Mouse (Mus musculus): ENCODE measurements around the gene Mast1. TPM values are rescaled to one million over a fixed set of nuclear protein-coding genes. Genes with fewer than 3 reads are reported as not detected.

The Mast1 gene
- polyA plus RNA-seq, 1 experiment from 2014 or later = 3.2 TPM

DNA sequence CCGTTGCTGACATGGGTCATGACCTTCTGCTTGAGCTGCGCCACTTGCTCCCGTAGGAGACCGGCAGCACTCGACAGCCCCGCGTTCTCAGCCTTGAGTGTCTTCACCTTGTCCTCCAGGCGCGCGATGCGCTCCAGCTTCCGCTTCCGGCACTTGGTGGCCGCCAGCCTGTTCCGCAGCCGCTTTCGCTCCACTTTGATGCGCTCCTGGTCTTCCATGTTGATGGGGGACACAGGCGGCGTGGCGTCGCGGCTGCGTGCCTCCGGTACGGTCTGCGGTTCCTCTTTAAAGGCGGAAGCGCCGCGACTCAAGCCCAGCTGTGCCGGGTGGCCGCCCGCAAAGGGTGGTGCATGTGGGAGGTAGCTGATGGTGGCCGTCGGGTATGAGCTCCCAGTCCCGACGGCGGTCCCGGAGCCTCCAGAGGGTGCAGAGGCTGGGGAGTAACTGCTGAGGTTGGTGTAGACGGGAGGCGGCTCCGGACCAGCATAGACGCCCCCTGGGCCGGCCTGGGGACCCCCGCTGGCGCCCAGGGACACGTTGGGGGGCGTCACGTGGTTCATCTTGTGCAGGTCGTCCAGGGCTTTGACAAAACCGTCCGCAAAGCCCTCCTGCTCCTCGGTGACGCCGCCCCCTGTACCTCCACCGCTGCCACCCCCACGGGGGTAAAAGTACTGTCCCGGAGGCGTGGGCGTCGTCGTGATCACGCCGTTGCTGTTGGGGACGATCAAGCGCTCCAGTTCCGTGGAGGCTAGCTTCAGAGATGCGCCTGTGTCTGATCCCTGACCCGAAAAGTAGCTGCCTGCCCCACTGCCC, 40.5 kb upstream of the Mast1 start:
- H3K4me1 ChIP-seq = peaks cover 62% of the 10 kb centered on the region
- WGBS = 1% methylated on average over 70 of the region's 70 CpGs
- H3K36me3 ChIP-seq = peaks cover 27% of the 10 kb centered on the region
- DNase-seq (ENCODE audit: low spot score) = peak; percentile 70
- no peaks in the 10 kb centered on the region for H3K9me3 ChIP-seq (replicated peaks)
- H3K27me3 ChIP-seq (ENCODE audit: low read depth, poor library complexity, severe bottlenecking) = peaks cover 61% of the 10 kb centered on the region
- peak overlapping the region; percentile 76 for H3K27ac ChIP-seq (replicated peaks)
- H3K4me3 ChIP-seq = peak overlapping the region; percentile 64

DNA sequence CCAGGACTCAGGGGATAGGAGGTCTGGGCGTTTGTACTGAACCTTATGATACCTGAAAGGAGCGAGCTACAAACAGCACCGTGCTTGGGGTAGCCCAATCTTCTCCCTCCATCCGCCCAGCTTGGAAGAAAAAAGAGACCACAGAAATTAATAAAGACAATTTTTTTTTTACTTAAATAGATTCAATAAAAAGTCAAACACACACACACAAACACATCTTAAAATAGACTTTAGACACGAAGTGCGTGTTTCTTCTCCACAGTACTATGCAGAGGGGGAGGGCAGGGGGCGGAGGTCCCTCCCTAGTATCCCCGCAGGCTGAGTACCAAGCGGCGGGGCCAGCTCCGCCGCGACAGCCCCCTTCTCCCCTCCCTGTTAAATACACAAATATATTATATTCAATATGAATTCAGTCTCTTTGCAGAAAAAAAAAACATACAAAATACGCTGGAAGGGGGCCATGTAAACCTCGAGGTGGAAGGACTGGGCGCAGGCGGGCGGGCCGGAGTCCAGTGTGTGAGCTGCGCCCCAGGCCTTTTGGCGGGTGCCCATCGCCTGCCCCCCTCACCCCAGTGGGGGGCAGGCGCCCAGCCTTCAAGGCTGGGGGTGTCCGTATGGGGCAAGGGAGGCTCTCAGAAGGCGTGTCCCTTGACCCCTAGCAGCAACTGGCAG, 39.7 kb upstream of the Mast1 start:
- H3K36me3 ChIP-seq = peaks cover 35% of the 10 kb centered on the region
- H3K27me3 ChIP-seq (ENCODE audit: low read depth, poor library complexity, severe bottlenecking) = peaks cover 54% of the 10 kb centered on the region
- peak overlapping the region; percentile 64 for H3K4me3 ChIP-seq
- no peak for DNase-seq (ENCODE audit: low spot score)
- H3K27ac ChIP-seq (replicated peaks) = peak overlapping the region; percentile 76
- H3K9me3 ChIP-seq (replicated peaks) = no peaks in the 10 kb centered on the region
- WGBS = 3% methylated on average over 25 of the region's 25 CpGs
- peaks cover 62% of the 10 kb centered on the region for H3K4me1 ChIP-seq

DNA sequence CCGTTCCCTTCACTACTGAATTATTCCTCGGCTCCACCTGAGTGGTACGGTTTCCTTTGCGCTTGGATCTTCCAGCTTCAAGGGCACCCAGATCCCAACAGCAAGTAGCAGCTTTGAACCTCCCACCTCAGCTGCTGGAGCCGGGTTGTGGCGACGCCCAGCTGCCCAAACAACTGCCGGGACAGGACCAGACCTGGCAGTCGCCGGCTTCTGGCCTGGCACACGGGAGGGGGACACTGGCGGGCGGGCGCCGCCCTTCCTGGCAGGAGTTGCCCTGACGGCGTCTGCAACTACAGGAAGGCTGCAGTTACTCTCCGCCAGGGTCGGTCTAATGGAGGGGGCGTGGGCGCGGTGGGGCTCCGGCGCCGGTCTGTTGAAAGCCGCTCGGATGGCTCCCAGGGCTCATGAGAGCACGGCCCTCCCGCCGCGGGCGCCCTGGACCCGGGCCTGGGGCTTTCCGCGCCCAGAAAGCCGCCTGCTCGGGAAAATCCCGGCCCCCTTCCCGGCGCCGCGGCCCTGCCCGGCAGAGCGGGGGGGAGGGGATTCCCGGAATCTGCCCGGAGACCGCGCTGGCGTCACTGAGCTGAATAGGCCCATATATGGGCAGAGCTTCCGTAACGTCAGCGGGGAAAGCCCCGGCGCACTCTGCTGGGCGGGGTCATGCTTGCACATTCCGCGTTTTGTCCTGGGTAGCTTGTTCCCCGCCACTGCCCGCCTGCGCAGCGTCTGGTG, 39.0 kb upstream of the Mast1 start:
- H3K4me1 ChIP-seq = peaks cover 68% of the 10 kb centered on the region
- no peaks in the 10 kb centered on the region for H3K9me3 ChIP-seq (replicated peaks)
- WGBS = 1% methylated on average over 61 of the region's 61 CpGs
- peak overlapping the region; percentile 64 for H3K4me3 ChIP-seq
- H3K27me3 ChIP-seq (ENCODE audit: low read depth, poor library complexity, severe bottlenecking) = peaks cover 46% of the 10 kb centered on the region
- DNase-seq (ENCODE audit: low spot score) = peak; percentile 94
- H3K36me3 ChIP-seq = peaks cover 42% of the 10 kb centered on the region
- H3K27ac ChIP-seq (replicated peaks) = peak overlapping the region; percentile 76

DNA sequence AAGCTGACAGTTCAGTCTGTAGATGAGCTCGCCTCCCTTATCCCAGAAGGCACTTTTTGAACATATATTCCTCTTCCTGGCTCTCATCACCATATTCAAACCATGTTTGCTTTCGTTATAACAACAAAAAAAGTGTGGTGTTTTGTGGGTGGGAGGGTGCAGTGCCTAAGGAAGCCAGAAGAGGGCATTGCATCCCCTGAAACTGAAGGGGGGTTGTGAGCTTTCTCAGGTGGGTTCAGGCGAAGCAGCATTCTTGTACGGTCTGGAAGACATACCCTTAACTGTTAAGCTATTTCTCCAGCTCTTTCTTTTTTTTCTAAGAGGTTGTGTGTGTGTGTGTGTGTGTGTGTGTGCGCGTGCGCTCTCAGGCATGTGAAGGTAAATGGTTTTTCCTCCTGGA, 38.3 kb upstream of the Mast1 start:
- peaks cover 48% of the 10 kb centered on the region for H3K36me3 ChIP-seq
- peaks cover 39% of the 10 kb centered on the region for H3K27me3 ChIP-seq (ENCODE audit: low read depth, poor library complexity, severe bottlenecking)
- WGBS = 33% methylated on average over 7 of the region's 7 CpGs
- no peaks in the 10 kb centered on the region for H3K9me3 ChIP-seq (replicated peaks)
- H3K4me1 ChIP-seq = peaks cover 70% of the 10 kb centered on the region
- no peak overlapping the region for H3K27ac ChIP-seq (replicated peaks)
- H3K4me3 ChIP-seq = peak overlapping the region; percentile 64; the same call in 1 of the 2 replicates
- peak; percentile 59 for DNase-seq (ENCODE audit: low spot score)

DNA sequence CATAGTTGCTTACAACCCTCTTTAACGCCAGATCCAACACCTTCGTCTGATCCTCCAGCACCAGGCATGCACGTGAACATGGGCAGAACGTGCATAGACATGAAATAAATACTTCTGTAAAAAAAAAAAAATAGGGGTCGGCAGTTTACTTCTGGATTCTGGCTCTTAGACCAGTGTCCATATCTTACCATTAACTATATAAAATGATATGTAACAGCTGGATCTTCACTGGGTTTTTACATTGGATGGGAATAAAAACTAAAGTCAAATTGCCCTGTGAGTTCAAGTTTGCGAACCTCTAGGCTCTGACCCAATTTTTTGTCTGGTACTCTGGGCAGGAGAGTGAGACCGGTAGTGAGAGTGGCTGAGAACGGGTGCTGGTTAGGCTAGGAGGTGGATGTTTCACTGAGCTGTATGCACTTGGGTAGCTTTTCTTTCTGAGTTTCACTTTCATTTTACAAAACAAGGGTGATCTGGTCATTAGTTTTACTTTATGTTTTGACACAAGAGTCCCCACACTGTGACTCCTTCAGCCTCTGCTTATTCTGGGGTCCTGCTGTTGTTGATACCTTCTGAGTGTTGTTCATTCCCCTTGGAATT, 37.5 kb upstream of the Mast1 start:
- DNase-seq (ENCODE audit: low spot score) = no peak
- H3K36me3 ChIP-seq = peaks cover 48% of the 10 kb centered on the region
- H3K4me1 ChIP-seq = peaks cover 65% of the 10 kb centered on the region
- 82% methylated on average over 8 of the region's 8 CpGs for WGBS
- H3K27ac ChIP-seq (replicated peaks) = no peak overlapping the region
- H3K9me3 ChIP-seq (replicated peaks) = no peaks in the 10 kb centered on the region
- H3K4me3 ChIP-seq = no peak overlapping the region
- H3K27me3 ChIP-seq (ENCODE audit: low read depth, poor library complexity, severe bottlenecking) = peaks cover 31% of the 10 kb centered on the region

DNA sequence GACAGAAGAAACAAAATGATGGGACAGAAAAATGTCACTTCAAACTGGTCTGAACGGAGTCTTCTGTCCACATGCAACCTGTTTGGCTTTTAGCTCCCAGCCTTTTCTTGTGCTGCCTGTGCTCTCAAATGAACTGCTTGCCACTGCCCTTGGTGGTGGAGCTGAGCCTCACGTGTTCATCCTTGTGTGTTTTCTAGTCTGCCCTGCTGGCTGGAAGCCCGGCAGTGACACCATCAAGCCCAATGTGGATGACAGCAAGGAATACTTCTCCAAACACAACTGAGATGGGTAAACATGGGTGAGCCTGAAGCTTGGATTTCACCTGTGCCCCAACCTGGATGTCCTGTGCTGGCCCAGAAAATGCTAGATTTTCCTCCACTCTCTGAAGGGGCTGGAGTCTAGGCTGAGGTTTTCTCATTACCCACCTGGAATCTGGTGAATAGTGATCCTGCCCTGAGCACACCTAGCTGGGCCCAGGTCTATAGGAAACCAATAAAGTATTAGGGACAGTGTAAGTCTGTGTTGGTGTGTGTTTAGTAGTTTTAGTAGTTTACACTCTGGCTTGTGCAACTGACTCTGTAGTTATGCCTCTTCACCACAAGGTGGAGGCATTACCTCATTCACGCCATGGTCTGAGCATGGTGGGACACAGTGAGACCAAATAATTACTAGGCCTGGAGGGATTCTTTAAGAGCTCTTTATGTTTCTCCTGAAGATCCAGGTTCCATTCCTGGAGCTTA, 36.8 kb upstream of the Mast1 start:
- no peak overlapping the region for H3K27ac ChIP-seq (replicated peaks)
- DNase-seq (ENCODE audit: low spot score) = no peak
- no peak overlapping the region for H3K4me3 ChIP-seq
- peaks cover 24% of the 10 kb centered on the region for H3K27me3 ChIP-seq (ENCODE audit: low read depth, poor library complexity, severe bottlenecking)
- 70% methylated on average over 4 of the region's 4 CpGs for WGBS
- no peaks in the 10 kb centered on the region for H3K9me3 ChIP-seq (replicated peaks)
- peaks cover 48% of the 10 kb centered on the region for H3K36me3 ChIP-seq
- H3K4me1 ChIP-seq = peaks cover 60% of the 10 kb centered on the region

DNA sequence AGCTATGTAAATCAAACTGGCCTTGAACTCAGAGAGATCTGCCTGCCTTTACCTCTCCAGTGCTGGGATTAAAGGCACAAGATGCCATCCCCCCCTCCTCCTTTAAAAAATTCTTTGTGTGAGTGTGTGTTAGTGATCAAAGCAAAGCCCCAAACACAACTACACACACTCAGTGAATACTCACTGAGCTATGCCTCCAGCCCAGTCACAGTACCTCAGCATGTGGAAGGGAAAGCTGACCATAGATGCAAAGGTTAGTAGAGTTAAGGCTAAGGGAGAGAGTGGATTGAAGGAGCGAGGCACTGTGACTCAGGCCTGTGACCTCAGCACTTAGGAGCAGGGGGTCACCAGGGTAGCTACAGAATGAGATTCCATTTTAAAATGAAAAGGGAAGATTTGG, 35.9 kb upstream of the Mast1 start:
- 91% methylated on average over 1 of the region's 1 CpGs for WGBS
- Histone ChIP-seq H3K4me3 (no peak overlapping the region), H3K27ac (replicated peaks) (no peak overlapping the region), H3K9me3 (replicated peaks) (no peaks in the 10 kb centered on the region), H3K36me3 (peaks cover 48% of the 10 kb centered on the region), H3K27me3 (ENCODE audit: low read depth, poor library complexity, severe bottlenecking) (peaks cover 15% of the 10 kb centered on the region), H3K4me1 (peaks cover 60% of the 10 kb centered on the region)
- DNase-seq (ENCODE audit: low spot score) = no peak

DNA sequence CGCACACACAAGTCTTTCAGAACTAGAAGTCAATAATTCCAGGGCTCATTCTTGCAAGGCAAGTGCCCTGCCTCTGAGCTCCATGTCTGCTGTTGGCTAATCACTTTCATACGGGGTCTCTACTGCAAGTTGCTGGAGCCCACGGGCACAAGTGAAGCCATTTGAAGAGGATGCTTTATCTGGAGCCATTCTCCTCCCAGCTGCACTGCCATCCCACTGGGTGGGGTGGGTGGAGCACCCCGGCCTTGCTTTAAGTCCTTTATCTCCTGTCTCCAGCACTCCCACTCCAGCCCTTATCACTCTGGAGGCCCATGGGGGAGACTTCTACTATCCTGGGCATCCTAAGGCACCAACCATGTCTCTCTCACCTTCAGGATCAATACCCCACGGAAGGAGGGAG, 33.8 kb upstream of the Mast1 start:
- 73% methylated on average over 5 of the region's 5 CpGs for WGBS
- Histone ChIP-seq H3K4me1 (peaks cover 57% of the 10 kb centered on the region), H3K27me3 (ENCODE audit: low read depth, poor library complexity, severe bottlenecking) (no peaks in the 10 kb centered on the region), H3K4me3 (peak overlapping the region; percentile 91), H3K36me3 (peaks cover 52% of the 10 kb centered on the region), H3K27ac (replicated peaks) (peak overlapping the region; percentile 98), H3K9me3 (replicated peaks) (no peaks in the 10 kb centered on the region)
- no peak for DNase-seq (ENCODE audit: low spot score)

DNA sequence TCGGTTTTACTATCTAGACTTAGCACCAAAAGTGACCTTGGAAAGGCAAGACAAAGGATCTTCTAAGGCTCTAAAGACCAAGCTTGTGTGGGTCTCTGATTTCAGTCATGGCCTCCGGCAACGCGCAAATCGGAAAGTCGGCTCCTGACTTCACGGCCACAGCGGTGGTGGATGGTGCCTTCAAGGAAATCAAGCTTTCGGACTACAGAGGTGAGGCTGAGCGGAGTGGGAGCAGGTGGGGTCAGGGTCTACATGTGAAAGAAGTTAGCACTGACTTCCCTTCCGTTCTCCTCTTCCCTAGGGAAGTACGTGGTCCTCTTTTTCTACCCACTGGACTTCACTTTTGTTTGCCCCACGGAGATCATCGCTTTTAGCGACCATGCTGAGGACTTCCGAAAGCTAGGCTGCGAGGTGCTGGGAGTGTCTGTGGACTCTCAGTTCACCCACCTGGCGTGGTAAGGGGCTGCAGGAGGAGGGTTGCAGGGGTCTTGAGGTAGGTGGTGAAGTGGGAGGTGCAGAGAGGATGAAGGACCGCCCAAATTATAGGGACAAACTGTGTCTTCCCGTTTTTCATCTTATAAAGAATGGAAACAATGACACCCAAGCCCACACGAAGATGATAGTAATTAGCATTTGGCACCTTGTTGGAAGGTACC, 33.1 kb upstream of the Mast1 start:
- 22% methylated on average over 21 of the region's 21 CpGs for WGBS

DNA sequence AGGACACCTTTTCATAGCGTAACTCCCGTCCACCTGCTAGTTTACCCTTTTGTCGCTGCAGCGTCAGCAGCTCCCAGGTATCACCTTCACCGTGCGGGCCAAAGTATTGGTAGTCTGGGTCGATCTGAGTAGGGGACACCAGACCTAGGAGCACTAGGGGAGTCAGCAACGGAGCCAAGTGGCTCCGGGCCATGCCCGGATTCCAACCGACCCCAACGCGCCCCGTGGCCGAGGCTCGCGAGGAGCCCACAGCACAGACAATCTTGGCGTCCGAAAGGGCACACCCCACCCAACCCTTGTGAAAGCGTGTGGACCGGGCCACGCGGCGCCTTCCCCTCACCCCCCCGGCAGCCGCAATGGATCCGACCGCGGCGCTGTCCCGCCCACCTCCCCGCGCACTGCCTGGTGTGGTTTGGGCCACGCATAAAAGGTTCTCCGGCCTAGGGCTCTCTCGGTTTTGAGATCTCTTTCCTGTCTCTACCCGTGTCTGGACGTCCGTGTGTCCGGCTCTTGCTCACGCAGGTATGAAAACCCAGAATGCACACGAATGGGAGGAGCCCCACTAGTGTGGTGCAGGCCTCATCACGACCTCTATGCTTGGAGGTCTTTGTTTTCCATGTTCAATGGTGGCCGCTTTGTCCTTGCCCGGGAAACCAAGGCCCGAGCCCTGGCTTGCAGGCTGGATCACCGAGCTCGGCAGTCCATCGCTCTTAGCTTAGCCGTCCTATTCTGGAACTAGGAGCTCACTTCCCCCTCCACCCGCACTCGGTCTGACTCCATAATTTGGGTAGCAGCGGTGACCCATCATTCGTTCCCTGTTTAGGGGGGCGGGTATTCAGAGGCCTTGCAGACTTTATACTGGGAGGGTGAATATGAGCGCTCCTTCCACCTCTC, 32.3 kb upstream of the Mast1 start, which contains the start of the genes Gm49661, Prdx2 and Rnaseh2a:
TSS of gene Gm49661 (minus strand) at position 193 of the 894 bp plus-strand sequence.
TSS of gene Prdx2 (plus strand) at position 347 of the 894 bp plus-strand sequence.
TSS of gene Rnaseh2a (minus strand) at position 527 of the 894 bp plus-strand sequence.
- H3K36me3 ChIP-seq = peaks cover 43% of the 10 kb centered on the region
- H3K9me3 ChIP-seq (replicated peaks) = no peaks in the 10 kb centered on the region
- H3K4me1 ChIP-seq = peaks cover 58% of the 10 kb centered on the region
- peak within 1 kb of the TSS; percentile 98 for H3K27ac ChIP-seq (replicated peaks)
- WGBS = under 1% methylated on average over 56 of the region's 56 CpGs
- DNase-seq (ENCODE audit: low spot score) = peak; percentile 87
- peak within 1 kb of the TSS; percentile 91 for H3K4me3 ChIP-seq
- no peaks in the 10 kb centered on the region for H3K27me3 ChIP-seq (ENCODE audit: low read depth, poor library complexity, severe bottlenecking)

More for the DNA sequence above, 33.1 kb upstream of the Mast1 start:
- Histone ChIP-seq H3K4me1 (peaks cover 56% of the 10 kb centered on the region), H3K36me3 (peaks cover 51% of the 10 kb centered on the region), H3K27me3 (ENCODE audit: low read depth, poor library complexity, severe bottlenecking) (no peaks in the 10 kb centered on the region), H3K9me3 (replicated peaks) (no peaks in the 10 kb centered on the region), H3K27ac (replicated peaks) (peak overlapping the region; percentile 98), H3K4me3 (peak overlapping the region; percentile 91)
- DNase-seq (ENCODE audit: low spot score) = no peak

DNA sequence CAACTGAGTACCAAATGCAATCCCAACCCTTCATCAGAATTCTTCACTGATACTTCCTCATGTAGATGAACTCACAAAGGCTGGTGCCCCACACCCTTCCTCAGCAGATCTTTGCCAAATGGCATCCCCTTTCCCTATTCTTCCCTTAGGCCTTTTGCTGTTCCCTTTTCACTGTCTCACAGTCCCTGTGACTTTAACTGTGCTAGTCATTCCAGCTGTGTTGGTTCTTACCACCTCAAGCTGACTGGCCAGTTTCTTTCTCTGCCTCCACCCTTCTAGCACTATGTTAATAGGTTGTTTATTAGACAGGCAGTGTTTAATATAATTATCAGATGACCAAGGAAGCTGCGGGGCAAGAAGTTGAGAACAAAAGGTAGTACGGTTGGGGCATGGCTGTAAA, 31.5 kb upstream of the Mast1 start:
- peak overlapping the region; percentile 91 for H3K4me3 ChIP-seq
- peaks cover 43% of the 10 kb centered on the region for H3K36me3 ChIP-seq
- H3K4me1 ChIP-seq = peaks cover 58% of the 10 kb centered on the region
- H3K9me3 ChIP-seq (replicated peaks) = no peaks in the 10 kb centered on the region
- WGBS = 33% methylated on average over 2 of the region's 2 CpGs
- no peaks in the 10 kb centered on the region for H3K27me3 ChIP-seq (ENCODE audit: low read depth, poor library complexity, severe bottlenecking)
- DNase-seq (ENCODE audit: low spot score) = no peak
- peak overlapping the region; percentile 98 for H3K27ac ChIP-seq (replicated peaks)

All from midbrain, embryonic 10.5 days (tissue).